Mouse (Mus musculus) liver, embryonic 14.5 days (tissue): Measurements from ENCODE around the gene Pcnx2. TPM values are rescaled to one million over a fixed set of nuclear protein-coding genes. Genes with fewer than 3 reads are reported as not detected.

ENCODE experiments used
- ATAC-seq: fragments of 200-750 bp; cut with Nextera tagmentation; 2 replicates; pipeline ENCODE4 v1.8.0; 2017; ENCODE audit warnings: moderate number of reproducible peaks, mild to moderate bottlenecking, moderate library complexity; ENCODE audit not compliant: insufficient read depth
- DNase-seq, 3 experiments: peaks; one replicate each; pipeline ENCODE4 v3.0.0-alpha.2; 2012 to 2013; ENCODE audit warnings: low read depth in 3 of 3, low spot score in 3 of 3
- H3K27ac ChIP-seq: fragments of 300-500 bp; sonication (generic); 2 replicates; pipeline ENCODE4 v1.5.1; 2014; ENCODE audit warnings: moderate library complexity, mild to moderate bottlenecking, control low read depth, inconsistent platforms
- H3K27me3 ChIP-seq: fragments of 300-500 bp; sonication (generic); 2 replicates; pipeline ENCODE4 v1.6.1; 2014; ENCODE audit warnings: mild to moderate bottlenecking, low read length, moderate library complexity; ENCODE audit not compliant: control insufficient read depth, insufficient read depth
- H3K36me3 ChIP-seq: fragments of 300-500 bp; sonication (generic); replicated peaks from 2 replicates; pipeline ENCODE4 v1.6.1; 2014; ENCODE audit warnings: low read depth; ENCODE audit not compliant: control insufficient read depth, insufficient read depth
- H3K4me1 ChIP-seq, 2 experiments: fragments of 200-500 bp in 1 of 2; fragments of 300-500 bp in 1 of 2; sonication (generic) in 1 of 2; replicated peaks; 2 replicates each; pipeline ENCODE4 v1.6.1; 2012 to 2014; ENCODE audit warnings: antibody characterized with exemption in 1 of 2, inconsistent platforms in 1 of 2, low read length in 1 of 2; ENCODE audit not compliant: control insufficient read depth in 2 of 2, insufficient read depth in 2 of 2
- H3K4me2 ChIP-seq: fragments of 300-500 bp; sonication (generic); 2 replicates; pipeline ENCODE4 v1.6.1; 2014; ENCODE audit warnings: low read depth, mild to moderate bottlenecking, control low read depth, moderate library complexity
- H3K4me3 ChIP-seq, 2 experiments: fragments of 200-500 bp in 1 of 2; fragments of 300-500 bp in 1 of 2; sonication (generic) in 1 of 2; 2 replicates each; pipeline ENCODE4 v1.5.1; 2012 to 2014; ENCODE audit warnings: low read depth in 2 of 2, low read length in 2 of 2, mild to moderate bottlenecking in 2 of 2, control low read depth in 1 of 2, inconsistent platforms in 1 of 2, moderate library complexity in 1 of 2; ENCODE audit not compliant: insufficient read depth in 1 of 2
- H3K9ac ChIP-seq: fragments of 300-500 bp; sonication (generic); replicated peaks from 2 replicates; pipeline ENCODE4 v1.6.1; 2014; ENCODE audit warnings: mild to moderate bottlenecking, control low read depth, moderate library complexity
- H3K9me3 ChIP-seq: fragments of 300-500 bp; sonication (generic); 2 replicates; pipeline ENCODE4 v1.6.1; 2016; ENCODE audit warnings: low read length, mixed read lengths; ENCODE audit not compliant: control insufficient read depth
- CTCF ChIP-seq: IDR thresholded peaks from 2 replicates; pipeline ENCODE4 v1.5.1; 2016; ENCODE audit warnings: antibody characterized with exemption, low read depth, control low read depth
- EP300 ChIP-seq: IDR thresholded peaks from 2 replicates; pipeline ENCODE4 v1.6.1; 2016; ENCODE audit warnings: antibody characterized with exemption, low read depth
- WGBS: fragments of 180-500 bp; shearing (Covaris S2); extraction: QIAGEN DNeasy Blood & Tissue Kit; methylation state at CpG from one replicate; pipeline ENCODE4 v1.1.7; 2014; ENCODE audit not compliant: insufficient replicate concordance; 5-methylcytosine and 5-hydroxymethylcytosine counted together
- polyA plus RNA-seq, 2 experiments: library from polyadenylated mRNA; depleted of rRNA in 1 of 2; stranded (reverse) in 1 of 2; unstranded in 1 of 2; fragments of >200 nt; fragmentation: Nextera tagmentation in 1 of 2; extraction: Ambion mirVana in 1 of 2; gene quantifications; 2 replicates each; pipeline versions ENCODE4 v1.2.1 to v1.2.3; 2012 to 2014

Pcnx2 gene
- polyA plus RNA-seq, 2 experiments: 0.19 TPM; not detected in 1

- H3K4me2 ChIP-seq: no peak overlapping the region
- H3K9me3 ChIP-seq: no peaks in the 10 kb centered on the region
- no peak for DNase-seq
- H3K27ac ChIP-seq: no peak overlapping the region
- H3K4me1 ChIP-seq: no peaks in the 10 kb centered on the region
- no peak overlapping the region for H3K4me3 ChIP-seq
- no peaks in the 10 kb centered on the region for H3K36me3 ChIP-seq
- H3K9ac ChIP-seq: no peak overlapping the region
- no peak for ATAC-seq
- H3K27me3 ChIP-seq: no peaks in the 10 kb centered on the region
- WGBS: 30% methylated on average over 2 of the region's 2 CpGs
- TF ChIP-seq EP300 (no peak), CTCF (no peak)
Observed at GRCm38 (mm10) chr8:125741855-125742254, 156.3 kb downstream of the Pcnx2 start.

DNA sequence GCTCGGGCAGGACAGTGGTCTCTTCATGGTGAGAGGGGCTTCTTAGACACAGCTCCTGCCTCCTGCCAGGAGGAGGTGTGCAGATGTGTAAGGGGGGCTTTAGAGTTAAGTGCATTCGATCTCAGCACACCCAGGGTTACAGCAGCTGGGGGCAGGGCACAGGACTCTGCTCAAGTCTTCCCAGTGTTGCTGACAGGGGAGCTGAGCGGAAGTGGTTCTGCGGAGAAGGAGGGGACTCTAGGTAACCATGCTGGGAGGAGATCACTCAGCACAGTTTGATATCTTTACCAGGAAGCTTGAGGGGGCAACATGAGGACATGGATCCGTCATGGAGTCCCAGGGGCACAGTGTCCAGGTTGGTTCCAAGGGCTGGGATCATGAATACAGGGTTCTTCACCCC is 156.7 kb downstream of the Pcnx2 start:
- no peak for DNase-seq
- Histone ChIP-seq H3K9ac (no peak overlapping the region), H3K4me1 (no peaks in the 10 kb centered on the region), H3K9me3 (no peaks in the 10 kb centered on the region), H3K27me3 (no peaks in the 10 kb centered on the region), H3K4me3 (no peak overlapping the region), H3K4me2 (no peak overlapping the region), H3K36me3 (no peaks in the 10 kb centered on the region), H3K27ac (no peak overlapping the region)
- TF ChIP-seq CTCF (no peak), EP300 (no peak)
- no peak for ATAC-seq
- WGBS: 68% methylated on average over 5 of the region's 5 CpGs

DNA sequence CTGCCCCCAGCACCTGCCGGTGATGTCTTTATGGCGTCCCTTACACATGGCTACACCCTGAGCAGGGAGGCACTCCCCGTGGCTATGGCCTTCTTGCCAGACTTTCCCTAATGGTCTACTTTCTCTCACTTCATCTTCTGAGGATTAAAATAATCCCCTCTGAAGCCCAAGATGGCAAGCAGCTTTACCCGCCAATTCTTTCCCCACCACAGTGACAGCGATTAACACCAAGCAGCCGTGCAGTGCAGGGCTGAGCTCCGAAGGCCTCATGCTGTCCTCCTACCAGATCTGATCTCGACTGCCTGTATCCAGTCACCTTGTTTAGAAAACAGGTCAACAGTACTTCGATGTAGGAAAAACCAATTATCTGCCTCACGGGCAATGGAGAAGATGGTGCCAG is 157.5 kb downstream of the Pcnx2 start:
- WGBS: 80% methylated on average over 10 of the region's 10 CpGs
- ATAC-seq: no peak

DNA sequence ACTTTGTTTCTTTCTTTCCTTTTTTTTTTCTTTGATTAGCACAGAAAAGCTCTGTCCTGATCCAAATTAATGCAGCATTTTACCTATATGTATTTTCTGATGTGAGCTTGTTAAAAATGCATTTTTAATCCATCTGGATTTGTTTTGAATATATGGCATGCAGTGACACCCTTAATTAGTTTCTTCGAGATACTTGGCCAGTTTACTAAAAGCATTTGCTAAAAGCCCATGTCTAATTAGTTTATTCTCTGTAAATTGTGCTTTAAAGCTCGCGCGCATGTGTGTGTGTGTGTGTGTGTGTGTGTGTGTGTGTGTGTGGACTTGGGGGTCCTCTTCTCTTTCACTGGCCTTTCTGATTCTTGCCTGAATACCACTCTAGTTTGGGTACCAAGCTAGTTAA is 159.2 kb downstream of the Pcnx2 start:
- no peak for TF ChIP-seq EP300
- no peak for TF ChIP-seq CTCF
- no peak overlapping the region for H3K4me2 ChIP-seq
- no peak overlapping the region for H3K9ac ChIP-seq

More for the DNA sequence above, 157.5 kb downstream of the Pcnx2 start:
- TF ChIP-seq CTCF: no peak
- Histone ChIP-seq H3K4me2 (no peak overlapping the region), H3K9ac (no peak overlapping the region), H3K4me1 (no peaks in the 10 kb centered on the region), H3K36me3 (no peaks in the 10 kb centered on the region), H3K27ac (no peak overlapping the region), H3K27me3 (no peaks in the 10 kb centered on the region), H3K9me3 (no peaks in the 10 kb centered on the region), H3K4me3 (no peak overlapping the region)
- no peak for DNase-seq

GRCm38 (mm10) chr8:125733964-125734956 is 163.9 kb downstream of the Pcnx2 start:
- peak; percentile 49 to 54 (median 53) for DNase-seq
- Histone ChIP-seq H3K27me3 (no peaks in the 10 kb centered on the region), H3K9ac (peak overlapping the region; percentile 76), H3K4me1 (peaks cover 2 to 11% of the 10 kb centered on the region in 2 experiments; a peak in 2 of 4 replicates), H3K36me3 (no peaks in the 10 kb centered on the region), H3K9me3 (no peaks in the 10 kb centered on the region), H3K27ac (no peak overlapping the region), H3K4me2 (peak overlapping the region; percentile 76), H3K4me3 (peak overlapping the region; percentile 69 to 79)
- peak; percentile 85 for ATAC-seq
- WGBS: 3% methylated on average over 51 of the region's 52 CpGs
- TF ChIP-seq EP300: no peak
- no peak for TF ChIP-seq CTCF

More for the DNA sequence above, 159.2 kb downstream of the Pcnx2 start:
- DNase-seq (no peak), ATAC-seq (no peak)
- no peaks in the 10 kb centered on the region for H3K9me3 ChIP-seq
- no peak overlapping the region for H3K27ac ChIP-seq
- peaks cover 2 to 6% of the 10 kb centered on the region in 2 experiments; a peak in 1 of 4 replicates for H3K4me1 ChIP-seq
- H3K27me3 ChIP-seq: no peaks in the 10 kb centered on the region
- 81% methylated on average over 4 of the region's 4 CpGs for WGBS
- H3K36me3 ChIP-seq: no peaks in the 10 kb centered on the region
- H3K4me3 ChIP-seq: no peak overlapping the region
